Mouse (Mus musculus): Measurements from ENCODE around the gene Btbd9. TPM values are rescaled to one million over a fixed set of nuclear protein-coding genes. Genes with fewer than 3 reads are reported as not detected.

Btbd9 gene
- total RNA-seq, 2 experiments from 2014 or later = 22.1 to 40.5 TPM

GRCm38 (mm10) chr17:30262943-30263342 is 313.3 kb downstream of the Btbd9 start:
- no peak for ATAC-seq (replicated peaks; ENCODE audit: poor library complexity, severe bottlenecking)

- ATAC-seq (replicated peaks; ENCODE audit: poor library complexity, severe bottlenecking) = no peak
Observed at GRCm38 (mm10) chr17:30262440-30262839, 313.8 kb downstream of the Btbd9 start.

GRCm38 (mm10) chr17:30261983-30262340 is 314.3 kb downstream of the Btbd9 start:
- no peak for ATAC-seq (replicated peaks; ENCODE audit: poor library complexity, severe bottlenecking)

GRCm38 (mm10) chr17:30261307-30261982 is 314.8 kb downstream of the Btbd9 start:
- no peak for ATAC-seq (replicated peaks; ENCODE audit: poor library complexity, severe bottlenecking)

- no peak for ATAC-seq (replicated peaks; ENCODE audit: poor library complexity, severe bottlenecking)
Observed at GRCm38 (mm10) chr17:30260641-30261306, 315.5 kb downstream of the Btbd9 start.

GRCm38 (mm10) chr17:30259938-30260337 is 316.4 kb downstream of the Btbd9 start:
- no peak for ATAC-seq (replicated peaks; ENCODE audit: poor library complexity, severe bottlenecking)

GRCm38 (mm10) chr17:30258480-30258879 is 317.8 kb downstream of the Btbd9 start:
- no peak for ATAC-seq (replicated peaks; ENCODE audit: poor library complexity, severe bottlenecking)

- no peak for ATAC-seq (replicated peaks; ENCODE audit: poor library complexity, severe bottlenecking)
Observed at GRCm38 (mm10) chr17:30255928-30256560, 320.2 kb downstream of the Btbd9 start.

GRCm38 (mm10) chr17:30253924-30254323 is 322.4 kb downstream of the Btbd9 start:
- no peak for ATAC-seq (replicated peaks; ENCODE audit: poor library complexity, severe bottlenecking)

GRCm38 (mm10) chr17:30253028-30253427 is 323.3 kb downstream of the Btbd9 start:
- no peak for ATAC-seq (replicated peaks; ENCODE audit: poor library complexity, severe bottlenecking)

- no peak for ATAC-seq (replicated peaks; ENCODE audit: poor library complexity, severe bottlenecking)
Observed at GRCm38 (mm10) chr17:30245308-30245706, 331.0 kb downstream of the Btbd9 start.

- ATAC-seq (replicated peaks; ENCODE audit: poor library complexity, severe bottlenecking) = no peak
Observed at GRCm38 (mm10) chr17:30244651-30245307, 331.5 kb downstream of the Btbd9 start.

GRCm38 (mm10) chr17:30243540-30243939 is 332.7 kb downstream of the Btbd9 start:
- no peak for ATAC-seq (replicated peaks; ENCODE audit: poor library complexity, severe bottlenecking)

- no peak for ATAC-seq (replicated peaks; ENCODE audit: poor library complexity, severe bottlenecking)
Observed at GRCm38 (mm10) chr17:30242647-30243046, 333.6 kb downstream of the Btbd9 start.

GRCm38 (mm10) chr17:30241720-30242322 is 334.5 kb downstream of the Btbd9 start:
- ATAC-seq (replicated peaks; ENCODE audit: poor library complexity, severe bottlenecking) = no peak

- no peak for ATAC-seq (replicated peaks; ENCODE audit: poor library complexity, severe bottlenecking)
Observed at GRCm38 (mm10) chr17:30241061-30241460, 335.2 kb downstream of the Btbd9 start.

GRCm38 (mm10) chr17:30240659-30241058 is 335.6 kb downstream of the Btbd9 start:
- ATAC-seq (replicated peaks; ENCODE audit: poor library complexity, severe bottlenecking) = no peak

- no peak for ATAC-seq (replicated peaks; ENCODE audit: poor library complexity, severe bottlenecking)
Observed at GRCm38 (mm10) chr17:30239458-30239857, 336.8 kb downstream of the Btbd9 start.

- ATAC-seq (replicated peaks; ENCODE audit: poor library complexity, severe bottlenecking) = no peak
Observed at GRCm38 (mm10) chr17:30237600-30237999, 338.7 kb downstream of the Btbd9 start.

- ATAC-seq (replicated peaks; ENCODE audit: poor library complexity, severe bottlenecking) = no peak
Observed at GRCm38 (mm10) chr17:30236611-30237010, 339.7 kb downstream of the Btbd9 start.

GRCm38 (mm10) chr17:30235380-30235779 is 340.9 kb downstream of the Btbd9 start:
- ATAC-seq (replicated peaks; ENCODE audit: poor library complexity, severe bottlenecking) = no peak
